Mouse (Mus musculus): ENCODE measurements around the gene Selenoi. TPM values are rescaled to one million over a fixed set of nuclear protein-coding genes. Genes with fewer than 3 reads are reported as not detected.

Gene Selenoi
- total and polyA plus RNA-seq, 3 experiments = 43.4 to 101 (median 76.3) TPM

GRCm38 (mm10) chr5:30219715-30220114 is 12.7 kb upstream of the Selenoi start:
- peaks cover 0 to 4% of the 10 kb centered on the region in 2 experiments; a peak in 1 of 4 replicates for H3K27me3 ChIP-seq (ENCODE audit: control insufficient read depth in 1 of 2, insufficient read depth in 2 of 2, low read length in 2 of 2)
- H3K36me3 ChIP-seq (ENCODE audit: control insufficient read depth in 1 of 2, insufficient read depth in 2 of 2, low read length in 2 of 2) = no peaks in the 10 kb centered on the region
- H3K4me1 ChIP-seq (ENCODE audit: control insufficient read depth in 1 of 2, insufficient read depth in 2 of 2, low read length in 2 of 2) = no peaks in the 10 kb centered on the region
- no peaks in the 10 kb centered on the region for H3K9me3 ChIP-seq (replicated peaks; ENCODE audit: insufficient read depth, low read length)
- TF ChIP-seq GATA1 (IDR thresholded peaks at IDR 0.05; ENCODE audit: low read depth, low read length) (no peak), ZKSCAN1 (IDR thresholded peaks at IDR 0.05; ENCODE audit: low read depth, low read length) (no peak), NELFE (IDR thresholded peaks at IDR 0.05; ENCODE audit: low read depth, low read length) (no peak), CHD1 (IDR thresholded peaks at IDR 0.05; ENCODE audit: low read depth, low read length) (no peak), POLR2AphosphoS5 (IDR thresholded peaks at IDR 0.05; ENCODE audit: borderline replicate concordance, low read depth, low read length) (no peak), USF1 (IDR thresholded peaks at IDR 0.05; ENCODE audit: low read depth, low read length) (no peak), USF2 (IDR thresholded peaks at IDR 0.05; ENCODE audit: borderline replicate concordance in 1 of 2, insufficient read depth in 1 of 2, low read depth in 1 of 2, low read length in 2 of 2) (no peak), CHD2 (IDR thresholded peaks at IDR 0.05; ENCODE audit: low read length) (no peak), JUND (IDR thresholded peaks at IDR 0.05; ENCODE audit: low read depth, low read length) (no peak), POLR2AphosphoS2 (IDR thresholded peaks at IDR 0.05; ENCODE audit: low read length) (no peak), EP300 (IDR thresholded peaks at IDR 0.05; ENCODE audit: low read depth in 1 of 2, low read length in 2 of 2) (no peak), ZNF384 (IDR thresholded peaks at IDR 0.05; ENCODE audit: low read depth, low read length) (no peak), ELF1 (IDR thresholded peaks at IDR 0.05; ENCODE audit: low read depth, low read length) (no peak), TAL1 (IDR thresholded peaks at IDR 0.05; ENCODE audit: low read length) (no peak), RAD21 (IDR thresholded peaks at IDR 0.05; ENCODE audit: low read depth, low read length) (no peak), ETS1 (IDR thresholded peaks at IDR 0.05; ENCODE audit: low read depth, low read length) (no peak), MYC (IDR thresholded peaks at IDR 0.05; ENCODE audit: low read depth, low read length) (no peak), MEF2A (IDR thresholded peaks at IDR 0.05; ENCODE audit: extremely low read depth, insufficient replicate concordance, low read depth, low read length, poor library complexity, severe bottlenecking) (no peak), KAT2A (conservative IDR thresholded peaks at IDR 0.05; ENCODE audit: low read depth, low read length) (no peak), ZC3H11A (IDR thresholded peaks at IDR 0.05; ENCODE audit: low read depth, low read length) (no peak)
- H3K4me3 ChIP-seq (ENCODE audit: control insufficient read depth in 1 of 2, insufficient read depth in 1 of 2, low read depth in 2 of 2, low read length in 2 of 2) = no peak overlapping the region
- no peaks in the 10 kb centered on the region for H3K79me2 ChIP-seq (ENCODE audit: control insufficient read depth, insufficient read depth, low read length, poor library complexity)
- DNase-seq (ENCODE audit: low read depth, low spot score) = no peak
- H3K9ac ChIP-seq (ENCODE audit: control insufficient read depth, low read depth, low read length, poor library complexity, severe bottlenecking) = no peak overlapping the region
- no peak overlapping the region for H3K27ac ChIP-seq (ENCODE audit: control insufficient read depth, low read depth, low read length)

GRCm38 (mm10) chr5:30220666-30221065 is 11.7 kb upstream of the Selenoi start:
- Histone ChIP-seq H3K4me1 (ENCODE audit: control insufficient read depth in 1 of 2, insufficient read depth in 2 of 2, low read length in 2 of 2) (no peaks in the 10 kb centered on the region), H3K9ac (ENCODE audit: control insufficient read depth, low read depth, low read length, poor library complexity, severe bottlenecking) (no peak overlapping the region), H3K9me3 (replicated peaks; ENCODE audit: insufficient read depth, low read length) (no peaks in the 10 kb centered on the region), H3K79me2 (ENCODE audit: control insufficient read depth, insufficient read depth, low read length, poor library complexity) (no peaks in the 10 kb centered on the region), H3K27me3 (ENCODE audit: control insufficient read depth in 1 of 2, insufficient read depth in 2 of 2, low read length in 2 of 2) (peaks cover 0 to 3% of the 10 kb centered on the region in 2 experiments; a peak in 1 of 4 replicates), H3K4me3 (ENCODE audit: control insufficient read depth in 1 of 2, insufficient read depth in 1 of 2, low read depth in 2 of 2, low read length in 2 of 2) (no peak overlapping the region), H3K36me3 (ENCODE audit: control insufficient read depth in 1 of 2, insufficient read depth in 2 of 2, low read length in 2 of 2) (no peaks in the 10 kb centered on the region), H3K27ac (ENCODE audit: control insufficient read depth, low read depth, low read length) (no peak overlapping the region)
- no peak for TF ChIP-seq NELFE (IDR thresholded peaks at IDR 0.05; ENCODE audit: low read depth, low read length)
- no peak for TF ChIP-seq UBTF (IDR thresholded peaks at IDR 0.05; ENCODE audit: borderline replicate concordance, insufficient read depth, low read depth, low read length)
- no peak for TF ChIP-seq MAFK (IDR thresholded peaks at IDR 0.05; ENCODE audit: borderline replicate concordance, low read depth, low read length)
- no peak for TF ChIP-seq KAT2A (conservative IDR thresholded peaks at IDR 0.05; ENCODE audit: low read depth, low read length)
- no peak for TF ChIP-seq CHD2 (IDR thresholded peaks at IDR 0.05; ENCODE audit: low read length)
- TF ChIP-seq MAZ (IDR thresholded peaks at IDR 0.05; ENCODE audit: low read depth, low read length) = no peak
- TF ChIP-seq MEF2A (IDR thresholded peaks at IDR 0.05; ENCODE audit: extremely low read depth, insufficient replicate concordance, low read depth, low read length, poor library complexity, severe bottlenecking) = no peak
- no peak for TF ChIP-seq HCFC1 (IDR thresholded peaks at IDR 0.05; ENCODE audit: low read depth, low read length)
- TF ChIP-seq TBP (IDR thresholded peaks at IDR 0.05; ENCODE audit: low read depth, low read length) = no peak
- no peak for TF ChIP-seq ETS1 (IDR thresholded peaks at IDR 0.05; ENCODE audit: low read depth, low read length)
- no peak for TF ChIP-seq GATA1 (IDR thresholded peaks at IDR 0.05; ENCODE audit: low read depth, low read length)
- TF ChIP-seq MAX (IDR thresholded peaks at IDR 0.05; ENCODE audit: low read length) = no peak
- TF ChIP-seq NRF1 (IDR thresholded peaks at IDR 0.05; ENCODE audit: insufficient read depth, low read depth, low read length, poor library complexity, severe bottlenecking) = no peak
- no peak for TF ChIP-seq GABPA (IDR thresholded peaks at IDR 0.05; ENCODE audit: low read depth, low read length)
- no peak for TF ChIP-seq POLR2AphosphoS5 (IDR thresholded peaks at IDR 0.05; ENCODE audit: borderline replicate concordance, low read depth, low read length)
- no peak for TF ChIP-seq USF1 (IDR thresholded peaks at IDR 0.05; ENCODE audit: low read depth, low read length)
- no peak for TF ChIP-seq BHLHE40 (IDR thresholded peaks at IDR 0.05; ENCODE audit: borderline replicate concordance, low read depth, low read length)
- TF ChIP-seq USF2 (IDR thresholded peaks at IDR 0.05; ENCODE audit: borderline replicate concordance in 1 of 2, insufficient read depth in 1 of 2, low read depth in 1 of 2, low read length in 2 of 2) = no peak
- no peak for TF ChIP-seq SMC3 (IDR thresholded peaks at IDR 0.05; ENCODE audit: low read depth, low read length)
- DNase-seq (ENCODE audit: low read depth, low spot score) = no peak

Data from MEL (cell line).